Mouse (Mus musculus) limb, embryonic 15.5 days (tissue): Measurements from ENCODE around the gene Mas1. TPM values are rescaled to one million over a fixed set of nuclear protein-coding genes. Genes with fewer than 3 reads are reported as not detected.
A peak's percentile ranks its signal among the peaks of the same experiment; 100 is the strongest.

Experiments
- ATAC-seq: fragments of 200-750 bp; cut with Nextera tagmentation; 2 replicates; pipeline ENCODE4 v1.8.0; 2017; ENCODE audit warnings: low read depth, moderate TSS enrichment; ENCODE audit not compliant: insufficient number of reproducible peaks, low FRiP score, low TSS enrichment
- H3K27ac ChIP-seq: fragments of 300-500 bp; sonication (generic); 2 replicates; pipeline ENCODE4 v1.5.1; 2015; ENCODE audit warnings: moderate library complexity, mild to moderate bottlenecking, inconsistent platforms
- H3K27me3 ChIP-seq: fragments of 300-500 bp; sonication (generic); 2 replicates; pipeline ENCODE4 v1.6.1; 2015; ENCODE audit warnings: inconsistent platforms
- H3K36me3 ChIP-seq: fragments of 300-500 bp; sonication (generic); 2 replicates; pipeline ENCODE4 v1.6.1; 2015; ENCODE audit warnings: inconsistent platforms
- H3K4me1 ChIP-seq: fragments of 300-500 bp; sonication (generic); 2 replicates; pipeline ENCODE4 v1.6.1; 2015; ENCODE audit warnings: inconsistent platforms
- H3K4me2 ChIP-seq: fragments of 300-500 bp; sonication (generic); 2 replicates; pipeline ENCODE4 v1.6.1; 2015; ENCODE audit warnings: mild to moderate bottlenecking, inconsistent platforms
- H3K4me3 ChIP-seq: fragments of 300-500 bp; sonication (generic); 2 replicates; pipeline ENCODE4 v1.5.1; 2015; ENCODE audit warnings: mild to moderate bottlenecking, inconsistent platforms
- H3K9ac ChIP-seq: fragments of 300-500 bp; sonication (generic); 2 replicates; pipeline ENCODE4 v1.6.1; 2015; ENCODE audit warnings: inconsistent platforms
- H3K9me3 ChIP-seq: fragments of 300-500 bp; sonication (generic); 2 replicates; pipeline ENCODE4 v1.6.1; 2016; ENCODE audit warnings: inconsistent platforms
- WGBS: fragments of 180-500 bp; shearing (Covaris S2); methylation state at CpG from one replicate; pipeline ENCODE4 v1.1.7; 2015; 5-methylcytosine and 5-hydroxymethylcytosine counted together
- polyA plus RNA-seq: library from polyadenylated mRNA; unstranded; fragments of >200 nt; fragmentation: Nextera tagmentation; extraction: Ambion mirVana; gene quantifications from 2 replicates; pipeline ENCODE4 v1.2.1, GENCODE M21; 2015

The Mas1 gene
- polyA plus RNA-seq, 1 experiment from 2014 or later = 1.5 TPM

DNA sequence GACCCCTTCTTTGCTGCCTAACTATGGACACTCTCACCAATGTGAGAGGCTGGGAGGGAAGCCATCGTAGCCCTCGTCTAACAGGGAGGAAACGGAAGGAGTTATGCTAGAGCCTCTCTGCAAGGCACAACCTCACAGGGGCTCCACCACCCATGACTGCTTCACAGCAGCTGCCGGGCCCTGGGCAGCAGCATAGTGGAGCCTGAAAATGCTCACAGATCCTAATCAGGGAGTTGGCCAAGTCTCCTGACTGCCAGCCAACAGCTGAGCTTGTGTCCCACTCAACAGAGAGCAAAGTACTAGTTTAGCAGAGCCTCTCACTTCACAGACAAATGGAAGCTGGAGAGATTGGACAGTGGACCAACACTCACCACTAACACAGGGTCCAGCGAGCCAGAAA, 21.5 kb downstream of the Mas1 start:
- H3K27me3 ChIP-seq = no peaks in the 10 kb centered on the region
- 47% methylated on average over 5 of the region's 5 CpGs for WGBS
- no peaks in the 10 kb centered on the region for H3K9me3 ChIP-seq
- peak overlapping the region; percentile 77 for H3K27ac ChIP-seq
- no peak overlapping the region for H3K4me2 ChIP-seq
- peaks cover 24% of the 10 kb centered on the region for H3K4me1 ChIP-seq
- ATAC-seq = peak; percentile 45
- no peaks in the 10 kb centered on the region for H3K36me3 ChIP-seq
- no peak overlapping the region for H3K9ac ChIP-seq
- H3K4me3 ChIP-seq = no peak overlapping the region

DNA sequence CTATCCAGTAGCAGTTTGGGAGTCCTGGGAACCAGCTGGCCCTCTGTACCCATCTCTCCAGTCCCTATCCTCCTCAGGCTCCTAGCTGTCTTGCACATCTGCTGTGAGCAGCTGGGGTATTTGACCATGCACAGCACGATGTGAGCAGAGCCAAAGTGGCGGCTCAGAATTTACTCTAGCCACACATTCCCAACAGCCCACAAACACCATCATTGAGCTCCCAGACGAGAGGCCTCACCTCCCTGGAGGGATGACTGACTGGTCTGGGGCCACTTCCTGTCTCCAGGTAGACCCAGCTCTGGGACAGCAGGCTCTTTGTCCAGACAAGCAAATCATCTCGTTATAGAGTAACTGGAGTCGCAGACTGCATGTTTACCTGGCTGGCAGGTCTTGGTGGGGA, 22.1 kb downstream of the Mas1 start:
- Histone ChIP-seq H3K27me3 (no peaks in the 10 kb centered on the region), H3K36me3 (no peaks in the 10 kb centered on the region), H3K27ac (peak overlapping the region; percentile 77), H3K9ac (no peak overlapping the region), H3K4me1 (peaks cover 24% of the 10 kb centered on the region), H3K4me2 (no peak overlapping the region), H3K9me3 (no peaks in the 10 kb centered on the region), H3K4me3 (no peak overlapping the region)
- ATAC-seq = peak; percentile 42; the same call in 1 of the 2 replicates
- 20% methylated on average over 5 of the region's 5 CpGs for WGBS

DNA sequence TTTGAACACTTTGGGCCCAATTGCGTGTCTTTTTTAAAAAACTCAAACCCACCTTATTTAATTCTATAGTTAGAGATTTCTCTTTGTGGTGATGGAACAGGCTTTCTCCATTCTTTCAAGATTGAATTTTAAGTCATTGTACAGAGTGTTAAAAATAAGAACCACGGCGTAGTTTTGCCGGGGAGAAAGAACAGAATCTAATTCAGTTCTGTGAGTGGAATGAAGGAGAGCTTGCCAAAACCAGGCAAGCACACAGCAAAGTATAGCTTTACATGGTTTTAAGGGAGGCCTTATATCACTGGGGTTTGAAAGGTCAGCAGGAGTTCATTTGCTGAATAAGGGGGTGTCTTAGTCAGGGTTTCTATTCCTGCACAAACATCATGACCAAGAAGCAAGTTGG, 23.4 kb downstream of the Mas1 start:
- no peak overlapping the region for H3K4me3 ChIP-seq
- no peak overlapping the region for H3K9ac ChIP-seq
- no peaks in the 10 kb centered on the region for H3K9me3 ChIP-seq
- 41% methylated on average over 4 of the region's 4 CpGs for WGBS
- H3K27me3 ChIP-seq = no peaks in the 10 kb centered on the region
- no peaks in the 10 kb centered on the region for H3K36me3 ChIP-seq
- H3K4me1 ChIP-seq = peaks cover 32% of the 10 kb centered on the region
- peak overlapping the region; percentile 82 for H3K27ac ChIP-seq
- ATAC-seq = no peak
- no peak overlapping the region for H3K4me2 ChIP-seq

DNA sequence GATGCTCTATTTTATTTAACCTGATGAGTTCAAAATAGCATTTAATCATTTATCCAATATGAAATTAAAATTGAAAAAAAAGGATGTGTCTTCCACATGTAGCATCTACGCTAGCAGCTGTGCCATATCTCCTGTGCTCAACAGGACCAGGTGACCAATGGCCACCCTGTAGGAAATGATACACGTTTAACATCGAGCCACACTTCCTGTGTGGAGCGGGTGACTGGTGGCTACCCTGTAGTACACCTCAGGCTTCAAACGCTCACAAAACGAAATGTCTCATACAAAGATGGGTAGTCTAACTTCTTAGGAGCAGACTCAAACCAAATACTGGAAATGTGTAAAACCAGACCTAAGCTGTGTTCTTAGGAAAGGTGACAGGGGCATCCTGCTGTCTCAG, 24.1 kb downstream of the Mas1 start:
- H3K36me3 ChIP-seq = no peaks in the 10 kb centered on the region
- H3K9ac ChIP-seq = no peak overlapping the region
- H3K27me3 ChIP-seq = no peaks in the 10 kb centered on the region
- WGBS = 59% methylated on average over 6 of the region's 6 CpGs
- no peak overlapping the region for H3K4me2 ChIP-seq
- peaks cover 35% of the 10 kb centered on the region for H3K4me1 ChIP-seq
- no peak for ATAC-seq
- H3K27ac ChIP-seq = peak overlapping the region; percentile 82
- no peaks in the 10 kb centered on the region for H3K9me3 ChIP-seq
- no peak overlapping the region for H3K4me3 ChIP-seq

DNA sequence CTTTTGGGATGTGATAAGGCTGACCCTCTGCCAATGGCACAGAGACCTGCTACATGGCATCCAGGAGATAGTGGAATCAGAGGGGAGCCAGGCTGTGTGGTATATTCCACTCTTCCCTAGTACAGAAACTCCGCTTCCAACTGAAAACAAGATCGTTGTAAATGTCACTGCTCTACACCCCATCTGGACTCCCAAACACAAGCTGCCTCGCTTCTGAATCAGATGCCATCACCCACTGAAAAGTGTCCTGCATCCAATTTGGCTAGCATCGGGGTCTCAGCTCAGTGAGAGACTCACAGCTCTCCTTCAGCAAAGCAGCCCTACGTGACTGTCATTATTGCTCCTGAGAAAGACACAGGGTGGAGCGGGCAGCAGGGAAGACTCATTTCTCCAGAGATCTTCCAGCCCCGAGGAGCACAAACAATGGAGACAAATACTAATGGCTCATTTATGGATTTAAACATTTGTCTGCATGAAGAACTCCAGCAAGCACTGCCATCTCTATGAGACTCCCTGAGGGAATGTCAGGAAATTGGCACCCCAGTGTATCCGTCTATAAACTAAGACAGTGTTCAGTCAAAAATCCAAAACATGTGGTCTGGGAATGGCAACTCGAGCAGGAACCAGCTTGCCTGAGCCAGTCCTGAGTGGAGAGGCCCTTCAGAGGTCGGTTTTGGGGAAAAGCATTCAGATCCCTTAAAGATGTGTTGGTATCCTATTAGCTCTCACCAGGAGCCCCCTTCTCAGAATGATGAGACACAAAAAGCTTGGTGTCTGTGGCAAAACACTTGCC, 28.3 kb downstream of the Mas1 start:
- Histone ChIP-seq H3K27ac (no peak overlapping the region), H3K27me3 (no peaks in the 10 kb centered on the region), H3K4me1 (peaks cover 27% of the 10 kb centered on the region), H3K4me3 (no peak overlapping the region), H3K9ac (no peak overlapping the region), H3K4me2 (no peak overlapping the region), H3K36me3 (no peaks in the 10 kb centered on the region), H3K9me3 (no peaks in the 10 kb centered on the region)
- WGBS = 37% methylated on average over 10 of the region's 10 CpGs
- no peak for ATAC-seq

DNA sequence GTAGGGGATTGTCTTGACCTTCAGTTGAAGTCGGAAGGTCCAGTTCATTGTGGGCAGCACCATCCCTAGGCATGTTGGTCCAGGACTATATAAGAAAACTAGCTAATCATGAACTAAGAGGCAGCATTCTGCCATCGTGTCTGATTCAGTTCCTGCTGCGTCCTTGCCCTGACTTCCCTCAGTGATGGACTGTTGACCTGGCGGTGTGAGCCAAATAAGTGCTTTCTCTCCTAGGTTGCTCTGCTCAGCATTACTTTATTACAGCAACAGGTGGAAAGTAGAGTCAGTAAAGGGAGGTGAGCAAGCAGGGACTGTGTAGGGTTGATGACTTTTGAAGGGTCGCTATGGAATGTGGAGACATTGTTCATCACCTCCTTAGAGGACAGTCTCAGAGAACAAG, 32.2 kb downstream of the Mas1 start:
- H3K4me1 ChIP-seq = peaks cover 23% of the 10 kb centered on the region
- no peak overlapping the region for H3K9ac ChIP-seq
- no peak overlapping the region for H3K4me3 ChIP-seq
- H3K27me3 ChIP-seq = no peaks in the 10 kb centered on the region
- ATAC-seq = no peak
- peak overlapping the region; percentile 79 for H3K27ac ChIP-seq
- peaks cover 5% of the 10 kb centered on the region; the same call in 1 of the 2 replicates for H3K36me3 ChIP-seq
- WGBS = 89% methylated on average over 5 of the region's 5 CpGs
- no peak overlapping the region for H3K4me2 ChIP-seq
- no peaks in the 10 kb centered on the region for H3K9me3 ChIP-seq

DNA sequence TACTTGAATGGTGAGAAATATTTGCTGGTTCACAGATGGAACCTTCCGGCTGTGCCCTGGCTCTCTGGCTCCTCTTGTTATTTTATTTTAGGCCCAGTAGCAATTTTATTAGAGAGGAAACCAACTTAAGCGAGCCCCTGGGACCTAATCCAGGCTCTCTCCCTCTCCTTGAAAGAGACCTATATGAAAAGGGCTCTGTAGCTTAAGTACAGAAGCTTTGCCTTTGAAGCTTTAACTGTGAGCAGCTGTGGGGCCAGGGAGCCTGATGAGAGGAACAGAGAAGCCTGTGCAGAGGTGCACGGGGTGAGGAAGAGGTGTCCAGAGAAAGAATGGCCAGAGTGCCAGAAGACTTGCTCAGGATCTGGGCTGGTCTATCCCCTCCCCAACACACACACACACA, 33.1 kb downstream of the Mas1 start:
- H3K27ac ChIP-seq = no peak overlapping the region; the same call in 1 of the 2 replicates
- H3K27me3 ChIP-seq = no peaks in the 10 kb centered on the region
- H3K9ac ChIP-seq = no peak overlapping the region
- H3K4me3 ChIP-seq = no peak overlapping the region
- 28% methylated on average over 3 of the region's 3 CpGs for WGBS
- no peak for ATAC-seq
- peaks cover 18% of the 10 kb centered on the region for H3K4me1 ChIP-seq
- no peaks in the 10 kb centered on the region for H3K9me3 ChIP-seq
- peaks cover 5% of the 10 kb centered on the region; the same call in 1 of the 2 replicates for H3K36me3 ChIP-seq
- H3K4me2 ChIP-seq = no peak overlapping the region

DNA sequence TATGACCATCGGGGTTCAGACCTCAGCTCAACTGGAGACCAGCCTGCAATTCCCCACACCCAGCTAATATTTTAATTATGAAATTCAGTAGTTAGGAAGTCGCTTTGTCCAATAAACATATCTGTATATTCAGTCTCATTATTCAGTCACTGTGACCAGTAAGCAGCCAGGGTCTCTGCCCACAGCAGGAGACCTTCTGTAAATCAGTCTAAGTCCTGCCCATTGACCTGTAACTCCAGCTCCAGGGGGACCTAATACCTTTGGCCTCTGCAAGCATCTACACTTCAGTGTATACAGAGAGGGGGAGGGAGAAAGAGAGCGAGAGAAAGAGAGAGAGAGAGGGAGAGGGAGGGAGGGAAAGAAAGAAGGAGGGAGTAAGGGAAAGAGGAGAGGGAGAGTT, 33.6 kb downstream of the Mas1 start:
- no peaks in the 10 kb centered on the region for H3K9me3 ChIP-seq
- no peaks in the 10 kb centered on the region for H3K27me3 ChIP-seq
- no peak overlapping the region for H3K9ac ChIP-seq
- no peak overlapping the region for H3K4me2 ChIP-seq
- ATAC-seq = no peak
- peaks cover 13% of the 10 kb centered on the region; the same call in 1 of the 2 replicates for H3K4me1 ChIP-seq
- peak overlapping the region; percentile 51 for H3K27ac ChIP-seq
- no peak overlapping the region for H3K4me3 ChIP-seq
- H3K36me3 ChIP-seq = peaks cover 5% of the 10 kb centered on the region; the same call in 1 of the 2 replicates
- 48% methylated on average over 3 of the region's 3 CpGs for whole genome bisulfite sequencing

DNA sequence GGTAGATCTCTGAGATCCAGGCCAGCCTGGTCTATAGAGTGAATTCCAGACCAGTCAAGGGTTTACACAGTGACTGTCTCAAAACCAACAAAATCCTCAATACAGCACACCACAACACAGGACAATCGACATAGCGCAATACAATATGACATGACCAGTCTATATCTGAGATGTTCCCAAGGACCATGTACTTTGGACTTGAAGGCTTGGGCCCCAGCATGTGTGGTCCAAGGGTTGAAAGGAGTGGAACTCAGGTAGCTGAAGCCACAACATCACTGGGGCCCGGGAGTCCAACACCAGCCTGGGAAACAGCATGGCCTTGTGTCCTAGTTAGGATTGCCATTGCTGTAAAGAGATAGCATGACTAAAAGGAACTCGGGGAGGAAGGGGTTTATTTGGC, 35.3 kb downstream of the Mas1 start:
- Histone ChIP-seq H3K4me2 (no peak overlapping the region), H3K27ac (no peak overlapping the region), H3K9me3 (no peaks in the 10 kb centered on the region), H3K4me1 (peaks cover 13% of the 10 kb centered on the region; the same call in 1 of the 2 replicates), H3K36me3 (peaks cover 5% of the 10 kb centered on the region; the same call in 1 of the 2 replicates), H3K9ac (no peak overlapping the region), H3K27me3 (no peaks in the 10 kb centered on the region), H3K4me3 (no peak overlapping the region)
- no peak for ATAC-seq
- 94% methylated on average over 4 of the region's 4 CpGs for WGBS

DNA sequence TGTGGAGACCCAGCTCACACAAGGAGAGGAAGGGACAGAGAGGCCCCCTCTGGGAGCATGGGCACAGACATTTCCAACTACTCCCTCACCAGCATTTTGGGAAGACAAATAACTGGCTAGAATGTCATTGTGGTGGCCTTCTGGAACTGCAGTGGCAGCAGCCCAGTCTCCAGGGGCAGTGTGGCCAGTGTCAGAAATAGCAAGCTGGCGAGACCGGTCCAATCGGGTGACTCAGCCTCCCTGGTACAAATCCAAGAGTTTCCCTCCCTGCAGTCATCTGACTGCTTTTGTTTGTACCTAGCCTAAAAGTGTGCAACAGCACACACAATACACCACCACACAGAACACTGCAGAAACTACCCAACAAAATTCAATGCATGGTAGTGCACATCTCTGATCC, 35.7 kb downstream of the Mas1 start:
- no peak overlapping the region for H3K9ac ChIP-seq
- no peak overlapping the region for H3K4me3 ChIP-seq
- H3K4me2 ChIP-seq = no peak overlapping the region
- H3K27ac ChIP-seq = no peak overlapping the region
- H3K36me3 ChIP-seq = peaks cover 5% of the 10 kb centered on the region; the same call in 1 of the 2 replicates
- H3K4me1 ChIP-seq = peaks cover 13% of the 10 kb centered on the region; the same call in 1 of the 2 replicates
- no peaks in the 10 kb centered on the region for H3K9me3 ChIP-seq
- 88% methylated on average over 3 of the region's 3 CpGs for WGBS
- H3K27me3 ChIP-seq = no peaks in the 10 kb centered on the region
- ATAC-seq = no peak

DNA sequence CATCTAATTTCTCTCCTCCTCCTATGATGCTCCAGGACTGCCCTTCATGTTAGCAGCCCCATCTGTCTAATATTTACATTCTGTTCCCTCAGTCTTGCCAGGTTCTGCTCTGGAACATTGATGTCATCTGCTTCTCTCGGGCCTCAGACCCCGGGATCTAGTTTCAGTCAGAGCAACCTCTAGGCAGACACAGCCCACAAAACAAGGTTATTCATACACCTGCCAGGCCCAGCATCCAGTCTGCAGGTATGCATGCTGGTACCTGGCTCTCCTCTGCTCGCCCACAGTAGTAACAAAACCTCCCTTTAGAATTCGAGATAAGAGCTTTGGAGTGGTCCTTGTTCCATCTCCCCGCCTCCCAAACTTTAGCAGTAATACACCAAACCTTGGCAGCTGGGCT, 37.6 kb downstream of the Mas1 start:
- no peak for ATAC-seq
- 68% methylated on average over 5 of the region's 5 CpGs for WGBS

DNA sequence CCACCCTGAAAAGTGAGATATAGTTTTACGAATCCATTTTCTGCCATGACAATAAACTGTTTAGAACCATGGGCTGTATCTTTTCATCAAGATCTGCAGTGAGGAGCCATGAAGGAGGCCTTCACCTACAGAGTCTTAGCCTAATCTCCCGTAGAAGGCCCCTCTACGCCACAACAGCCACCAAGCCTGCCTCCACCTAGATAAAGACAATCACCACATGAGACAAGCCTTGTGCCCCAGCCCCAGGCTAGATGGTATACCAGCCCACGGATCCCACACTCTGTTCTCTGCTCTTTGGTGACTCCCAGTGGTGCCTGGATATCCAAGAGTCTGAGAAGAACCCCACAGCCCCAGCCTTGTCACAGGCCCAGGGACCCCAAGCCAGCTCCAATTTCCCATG, 52.1 kb downstream of the Mas1 start:
- ATAC-seq = no peak
- H3K36me3 ChIP-seq = peaks cover 76% of the 10 kb centered on the region
- H3K9me3 ChIP-seq = peaks cover 4% of the 10 kb centered on the region; the same call in 1 of the 2 replicates
- H3K4me2 ChIP-seq = no peak overlapping the region
- no peak overlapping the region for H3K27ac ChIP-seq
- 96% methylated on average over 4 of the region's 4 CpGs for WGBS
- no peak overlapping the region for H3K4me3 ChIP-seq
- no peak overlapping the region for H3K9ac ChIP-seq
- peaks cover 3% of the 10 kb centered on the region; the same call in 1 of the 2 replicates for H3K4me1 ChIP-seq
- H3K27me3 ChIP-seq = no peaks in the 10 kb centered on the region

More for the DNA sequence above, 37.6 kb downstream of the Mas1 start:
- Histone ChIP-seq H3K9ac (no peak overlapping the region), H3K4me1 (peaks cover 5% of the 10 kb centered on the region; the same call in 1 of the 2 replicates), H3K4me2 (no peak overlapping the region), H3K36me3 (peaks cover 5% of the 10 kb centered on the region; the same call in 1 of the 2 replicates), H3K27ac (no peak overlapping the region), H3K27me3 (no peaks in the 10 kb centered on the region), H3K9me3 (no peaks in the 10 kb centered on the region), H3K4me3 (no peak overlapping the region)
